Mouse (Mus musculus) naive thymus-derived CD4-positive, alpha-beta T cell, adult 5 months (primary cell): ENCODE measurements around the gene Galnt11. TPM values are rescaled to one million over a fixed set of nuclear protein-coding genes. Genes with fewer than 3 reads are reported as not detected.

Experiments used
- polyA plus RNA-seq: library from polyadenylated mRNA; unstranded; fragments of 100-300 nt; shearing (Covaris generic); gene quantifications from one replicate; pipeline ENCODE4 v1.2.1, GENCODE M21; 2017

Galnt11 gene
- 24.2 TPM for polyA plus RNA-seq

GRCm38 (mm10) chr5:25221604-25222003 is at the start of gene Galnt11:
Galnt11 (plus strand) TSS chr5:25221904.

GRCm38 (mm10) chr5:25181004-25181531 is 40.6 kb upstream of the Galnt11 start, which contains the start of gene Galntl5:
Galntl5 (plus strand) TSS chr5:25181460.

GRCm38 (mm10) chr5:25222752-25223702 is 1.3 kb downstream of the Galnt11 start, which contains the start of gene E130116L18Rik:
E130116L18Rik (minus strand) TSS chr5:25223153.

Other genes starting within 250 kb of the Galnt11 start
- 29.8 TPM for gene Prkag2, start 121.3 kb upstream of the Galnt11 start, polyA plus RNA-seq
- gene Galntl5, start 40.4 kb upstream of the Galnt11 start, polyA plus RNA-seq, result not detected
- gene E130116L18Rik, start 1.2 kb downstream of the Galnt11 start, polyA plus RNA-seq, result not detected